Mouse (Mus musculus) hindbrain, embryonic 12.5 days (tissue): Measurements from ENCODE around the gene Mup2. TPM values are rescaled to one million over a fixed set of nuclear protein-coding genes. Genes with fewer than 3 reads are reported as not detected.
"Not testable (repeated sequence)": the region's sequence is repeated elsewhere in the genome, so short reads cannot be mapped to it uniquely, and the experiment has no call there.

Experiments
- ATAC-seq: fragments of 200-750 bp; cut with Nextera tagmentation; 2 replicates; pipeline ENCODE4 v1.8.0; 2017; ENCODE audit warnings: moderate TSS enrichment; ENCODE audit not compliant: low FRiP score
- H3K27ac ChIP-seq: fragments of 300-500 bp; sonication (generic); 2 replicates; pipeline ENCODE4 v1.5.1; 2016; ENCODE audit warnings: mild to moderate bottlenecking
- H3K27me3 ChIP-seq: fragments of 300-500 bp; sonication (generic); 2 replicates; pipeline ENCODE4 v1.6.1; 2016; ENCODE audit warnings: mild to moderate bottlenecking
- H3K36me3 ChIP-seq: fragments of 300-500 bp; sonication (generic); 2 replicates; pipeline ENCODE4 v1.6.1; 2016; ENCODE audit warnings: mild to moderate bottlenecking
- H3K4me1 ChIP-seq: fragments of 300-500 bp; sonication (generic); 2 replicates; pipeline ENCODE4 v1.6.1; 2016
- H3K4me2 ChIP-seq: fragments of 300-500 bp; sonication (generic); replicated peaks from 2 replicates; pipeline ENCODE4 v1.6.1; 2016; ENCODE audit warnings: mild to moderate bottlenecking
- H3K4me3 ChIP-seq: fragments of 300-500 bp; sonication (generic); 2 replicates; pipeline ENCODE4 v1.5.1; 2016; ENCODE audit warnings: mild to moderate bottlenecking
- H3K9ac ChIP-seq: fragments of 300-500 bp; sonication (generic); 2 replicates; pipeline ENCODE4 v1.6.1; 2016; ENCODE audit warnings: mild to moderate bottlenecking, moderate library complexity
- H3K9me3 ChIP-seq: fragments of 300-500 bp; sonication (generic); replicated peaks from 2 replicates; pipeline ENCODE4 v1.6.1; 2016; ENCODE audit warnings: mild to moderate bottlenecking
- polyA plus RNA-seq: library from polyadenylated mRNA; unstranded; fragments of >200 nt; fragmentation: Nextera tagmentation; extraction: Ambion mirVana; gene quantifications from 2 replicates; pipeline ENCODE4 v1.2.1, GENCODE M21; 2016

The Mup2 gene
- 0.33 TPM in 1 of 2 replicates, not detected in the other for polyA plus RNA-seq

- not testable (repeated sequence) for ATAC-seq, H3K36me3 ChIP-seq
Observed at GRCm38 (mm10) chr4:60154189-60154588, at the start of gene Mup2. Gene Mup2 (minus strand): TSS chr4:60154289.

More at GRCm38 (mm10) chr4:60154189-60154588, at the start of gene Mup2:
- not testable (repeated sequence) for H3K4me1 ChIP-seq, H3K9ac ChIP-seq, H3K27ac ChIP-seq, H3K27me3 ChIP-seq, H3K4me2 ChIP-seq, H3K9me3 ChIP-seq, H3K4me3 ChIP-seq

Other genes with a start within 250 kb of the Mup2 start
- 0.09 and 0.10 TPM in 2 replicates for gene Slc46a2, start 239.2 kb downstream of the Mup2 start, polyA plus RNA-seq
- gene Mup4, start 193.6 kb downstream of the Mup2 start, polyA plus RNA-seq = not detected in 2 replicates
- gene Mup6, start 190.0 kb downstream of the Mup2 start, polyA plus RNA-seq = not detected in 2 replicates
- not detected in 2 replicates for gene Mup7, start 83.8 kb downstream of the Mup2 start, polyA plus RNA-seq
- gene Mup8, start 68.3 kb upstream of the Mup2 start, polyA plus RNA-seq = 0.31 TPM in 1 of 2 replicates, not detected in the other